Mouse (Mus musculus) heart, adult 2 months (tissue): Measurements from ENCODE around the gene Efcab9. TPM values are rescaled to one million over a fixed set of nuclear protein-coding genes. Genes with fewer than 3 reads are reported as not detected.
A peak's percentile ranks its signal among the peaks of the same experiment; 100 is the strongest.

Experiments
- DNase-seq, 2 experiments: peaks; one replicate each; pipeline ENCODE4 v3.0.0; 2021
- H3K27ac ChIP-seq: fragments of 200-600 bp; 2 replicates; pipeline ENCODE4 v1.8.1; 2022
- H3K27me3 ChIP-seq: fragments of 200-500 bp; 2 replicates; pipeline ENCODE4 v1.6.1; 2012; ENCODE audit warnings: mild to moderate bottlenecking, low read length, inconsistent platforms, mixed read lengths; ENCODE audit not compliant: control insufficient read depth, insufficient read depth
- H3K36me3 ChIP-seq: fragments of 200-500 bp; 2 replicates; pipeline ENCODE4 v1.6.1; 2012; ENCODE audit warnings: low read length, inconsistent platforms; ENCODE audit not compliant: control insufficient read depth, insufficient read depth
- H3K4me1 ChIP-seq: fragments of 200-500 bp; 2 replicates; pipeline ENCODE4 v1.6.1; 2011; ENCODE audit warnings: low read length; ENCODE audit not compliant: control insufficient read depth, insufficient read depth
- H3K4me3 ChIP-seq: fragments of 200-600 bp; 2 replicates; pipeline ENCODE4 v1.8.1; 2022
- H3K79me2 ChIP-seq: fragments of 200-500 bp; replicated peaks from 2 replicates; pipeline ENCODE4 v1.6.1; 2012; ENCODE audit warnings: mild to moderate bottlenecking, inconsistent platforms, low read length, moderate library complexity, mixed read lengths; ENCODE audit not compliant: control insufficient read depth, insufficient read depth
- H3K9ac ChIP-seq: fragments of 200-500 bp; 2 replicates; pipeline ENCODE4 v1.6.1; 2012; ENCODE audit warnings: low read depth, mild to moderate bottlenecking, control low read depth, inconsistent platforms, low read length, mixed read lengths
- CTCF ChIP-seq: fragments of 200-600 bp; IDR thresholded peaks from 2 replicates; pipeline ENCODE4 v1.8.1; 2022; ENCODE audit warnings: antibody characterized with exemption, mild to moderate bottlenecking, moderate library complexity
- EP300 ChIP-seq: fragments of 200-500 bp; IDR thresholded peaks from 2 replicates; pipeline ENCODE4 v1.6.1; 2011; ENCODE audit warnings: low read depth, low read length, control low read depth; ENCODE audit not compliant: insufficient read depth
- POLR2A ChIP-seq: fragments of 200-500 bp; IDR thresholded peaks from 2 replicates; pipeline ENCODE4 v1.6.1; 2011; ENCODE audit warnings: mild to moderate bottlenecking, low read depth, low read length, control low read depth; ENCODE audit not compliant: insufficient read depth
- WGBS: fragments of 180-500 bp; shearing (Covaris S2); methylation state at CpG from one replicate; pipeline ENCODE4 v1.1.7; 2018; 5-methylcytosine and 5-hydroxymethylcytosine counted together
- intact Hi-C: fragments of 180-260 bp; cut with DNase I; formaldehyde crosslinking; loops from one replicate; pipeline ENCODE4 v1.15.1; 2025
- polyA plus RNA-seq: library from polyadenylated mRNA; depleted of rRNA; stranded (reverse); fragments of >200 nt; gene quantifications from 2 replicates; pipeline ENCODE4 v1.2.3, GENCODE M21; 2012
- total RNA-seq, 2 experiments: library from RNA; stranded (reverse); gene quantifications; 2 replicates each; pipeline ENCODE4 v1.2.3; 2021

Gene Efcab9
- total and polyA plus RNA-seq, 3 experiments = not detected

- Histone ChIP-seq H3K4me3 (no peak overlapping the region), H3K9ac (no peak overlapping the region), H3K27ac (peak overlapping the region; percentile 32; the same call in 1 of the 2 replicates), H3K27me3 (no peaks in the 10 kb centered on the region), H3K79me2 (no peaks in the 10 kb centered on the region), H3K36me3 (peaks cover 9% of the 10 kb centered on the region; the same call in 1 of the 2 replicates), H3K4me1 (peaks cover 44% of the 10 kb centered on the region)
- DNase-seq = peak; percentile 39 to 48
- intact Hi-C loops = no loop called here
- TF ChIP-seq POLR2A = no peak
- TF ChIP-seq CTCF = no peak
- no peak for TF ChIP-seq EP300
- WGBS = 54% methylated on average over 4 of the region's 4 CpGs
These were observed 16.4 kb upstream of the Efcab9 start for GRCm38 (mm10) chr11:32548240-32548639.

GRCm38 (mm10) chr11:32547391-32547947 is 15.6 kb upstream of the Efcab9 start:
- H3K4me1 ChIP-seq = peaks cover 41% of the 10 kb centered on the region
- H3K27ac ChIP-seq = peak overlapping the region; percentile 32
- peaks cover 9% of the 10 kb centered on the region; the same call in 1 of the 2 replicates for H3K36me3 ChIP-seq
- 59% methylated on average over 10 of the region's 10 CpGs for WGBS
- H3K27me3 ChIP-seq = no peaks in the 10 kb centered on the region
- TF ChIP-seq CTCF = no peak
- TF ChIP-seq EP300 = no peak
- no peak for TF ChIP-seq POLR2A
- no peak overlapping the region for H3K9ac ChIP-seq
- DNase-seq = no peak
- intact Hi-C loops = no loop called here
- H3K79me2 ChIP-seq = no peaks in the 10 kb centered on the region
- H3K4me3 ChIP-seq = no peak overlapping the region

DNA sequence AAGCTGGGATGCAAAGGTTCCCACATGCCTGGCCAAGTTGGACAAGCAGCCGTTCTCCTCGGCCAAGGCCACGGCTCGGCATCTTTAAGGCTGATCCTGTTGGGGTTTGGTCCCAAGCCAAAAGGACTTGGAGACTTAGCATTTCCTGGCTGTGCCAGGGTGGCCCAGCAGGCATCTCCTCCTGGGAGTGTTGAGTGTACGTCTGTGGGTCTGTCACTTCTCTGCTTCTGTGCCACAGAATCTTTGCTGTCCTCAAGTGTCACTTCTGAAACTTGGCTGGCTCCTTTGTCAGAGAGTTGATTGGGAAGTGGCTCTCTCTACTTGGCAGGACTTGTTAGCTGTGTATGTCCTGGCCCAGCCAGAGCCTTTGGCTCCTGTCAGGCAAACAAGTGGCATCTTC is 14.6 kb upstream of the Efcab9 start:
- intact Hi-C loops = no loop called here
- Histone ChIP-seq H3K27me3 (no peaks in the 10 kb centered on the region), H3K4me1 (peaks cover 40% of the 10 kb centered on the region), H3K79me2 (no peaks in the 10 kb centered on the region), H3K9ac (no peak overlapping the region), H3K4me3 (no peak overlapping the region), H3K27ac (peak overlapping the region; percentile 34), H3K36me3 (peaks cover 9% of the 10 kb centered on the region; the same call in 1 of the 2 replicates)
- 3% methylated on average over 5 of the region's 5 CpGs for WGBS
- no peak for TF ChIP-seq CTCF
- no peak for TF ChIP-seq POLR2A
- 0 out of 2 replicates have a peak, but pooled peaks have one; percentile 36 for TF ChIP-seq EP300
- peak; percentile 56 to 71 for DNase-seq

DNA sequence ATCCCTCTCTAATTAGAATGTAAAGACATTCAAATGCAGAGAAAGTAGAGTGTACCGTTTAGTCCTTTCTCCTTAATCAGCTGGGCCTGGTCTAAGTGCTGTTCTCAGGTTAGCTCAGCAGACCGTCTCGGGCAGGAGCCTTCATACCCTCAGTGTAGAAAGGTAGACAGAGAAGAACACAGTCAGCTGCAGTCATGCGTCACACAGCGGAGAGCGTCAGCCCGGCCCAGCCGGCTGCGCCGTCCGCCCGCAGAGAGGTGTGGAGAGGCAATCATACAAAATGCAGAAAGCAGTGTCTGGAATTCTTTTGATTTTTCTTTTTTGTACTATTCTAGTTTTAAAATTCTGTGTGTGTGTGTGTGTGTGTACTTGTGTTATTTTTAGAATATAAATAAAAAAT is 13.7 kb upstream of the Efcab9 start:
- no peak for DNase-seq
- WGBS = 89% methylated on average over 12 of the region's 12 CpGs
- no peaks in the 10 kb centered on the region for H3K79me2 ChIP-seq
- TF ChIP-seq CTCF = no peak
- TF ChIP-seq POLR2A = no peak
- TF ChIP-seq EP300 = no peak
- H3K9ac ChIP-seq = no peak overlapping the region
- H3K4me1 ChIP-seq = peaks cover 38% of the 10 kb centered on the region
- no peaks in the 10 kb centered on the region for H3K27me3 ChIP-seq
- H3K36me3 ChIP-seq = peaks cover 9% of the 10 kb centered on the region; the same call in 1 of the 2 replicates
- no peak overlapping the region for H3K27ac ChIP-seq
- no peak overlapping the region for H3K4me3 ChIP-seq
- intact Hi-C loops = no loop called here

- H3K4me3 ChIP-seq = no peak overlapping the region
- no peak overlapping the region for H3K9ac ChIP-seq
- intact Hi-C loops = no loop called here
- no peak for DNase-seq
- no peaks in the 10 kb centered on the region for H3K79me2 ChIP-seq
- H3K36me3 ChIP-seq = peaks cover 4% of the 10 kb centered on the region; the same call in 1 of the 2 replicates
- H3K27me3 ChIP-seq = no peaks in the 10 kb centered on the region
- TF ChIP-seq EP300 (no peak), CTCF (no peak), POLR2A (no peak)
- WGBS = 80% methylated on average over 5 of the region's 5 CpGs
- H3K4me1 ChIP-seq = peaks cover 34% of the 10 kb centered on the region
- peak overlapping the region; percentile 17; the same call in 1 of the 2 replicates for H3K27ac ChIP-seq
These were observed 12.6 kb upstream of the Efcab9 start for GRCm38 (mm10) chr11:32544497-32544896.

- Histone ChIP-seq H3K4me3 (no peak overlapping the region), H3K79me2 (no peaks in the 10 kb centered on the region), H3K9ac (no peak overlapping the region), H3K27ac (peak overlapping the region; percentile 17; the same call in 1 of the 2 replicates), H3K27me3 (no peaks in the 10 kb centered on the region), H3K4me1 (peaks cover 33% of the 10 kb centered on the region), H3K36me3 (peaks cover 2% of the 10 kb centered on the region; the same call in 1 of the 2 replicates)
- TF ChIP-seq EP300 (no peak), CTCF (no peak), POLR2A (no peak)
- 76% methylated on average over 6 of the region's 6 CpGs for WGBS
- intact Hi-C loops = no loop called here
- no peak for DNase-seq
These were observed 12.2 kb upstream of the Efcab9 start for GRCm38 (mm10) chr11:32544041-32544440.
